Mouse (Mus musculus) limb, embryonic 14.5 days (tissue): Measurements from ENCODE around the gene Ap2b1. TPM values are rescaled to one million over a fixed set of nuclear protein-coding genes. Genes with fewer than 3 reads are reported as not detected.

Experiments used
- ATAC-seq: fragments of 200-750 bp; cut with Nextera tagmentation; 2 replicates; pipeline ENCODE4 v1.8.0; 2017; ENCODE audit warnings: low read depth, moderate number of reproducible peaks, moderate TSS enrichment; ENCODE audit not compliant: low FRiP score
- DNase-seq: peaks from one replicate; pipeline ENCODE4 v3.0.0-alpha.2; 2015; ENCODE audit warnings: low spot score
- H3K27ac ChIP-seq: fragments of 300-500 bp; sonication (generic); replicated peaks from 2 replicates; pipeline ENCODE4 v1.5.1; 2014; ENCODE audit warnings: low read depth, mild to moderate bottlenecking, low read length, moderate library complexity, mixed read lengths
- H3K27me3 ChIP-seq: fragments of 300-500 bp; sonication (generic); 2 replicates; pipeline ENCODE4 v1.6.1; 2014; ENCODE audit warnings: low read length, mixed read lengths; ENCODE audit not compliant: control insufficient read depth, insufficient read depth
- H3K36me3 ChIP-seq: fragments of 300-500 bp; sonication (generic); 2 replicates; pipeline ENCODE4 v1.6.1; 2014; ENCODE audit warnings: mild to moderate bottlenecking, low read length, moderate library complexity, mixed read lengths; ENCODE audit not compliant: control insufficient read depth, insufficient read depth
- H3K4me1 ChIP-seq: fragments of 300-500 bp; sonication (generic); 2 replicates; pipeline ENCODE4 v1.6.1; 2014; ENCODE audit warnings: antibody characterized with exemption, low read length, mixed read lengths; ENCODE audit not compliant: control insufficient read depth, insufficient read depth
- H3K4me2 ChIP-seq: fragments of 300-500 bp; sonication (generic); replicated peaks from 2 replicates; pipeline ENCODE4 v1.6.1; 2014; ENCODE audit warnings: low read depth, mild to moderate bottlenecking, low read length, moderate library complexity; ENCODE audit not compliant: severe bottlenecking
- H3K4me3 ChIP-seq: fragments of 300-500 bp; sonication (generic); replicated peaks from 2 replicates; pipeline ENCODE4 v1.5.1; 2014; ENCODE audit warnings: low read length
- H3K9ac ChIP-seq: fragments of 300-500 bp; sonication (generic); 2 replicates; pipeline ENCODE4 v1.6.1; 2014; ENCODE audit warnings: mild to moderate bottlenecking, low read depth, low read length, moderate library complexity; ENCODE audit not compliant: severe bottlenecking
- H3K9me3 ChIP-seq: fragments of 300-500 bp; sonication (generic); 2 replicates; pipeline ENCODE4 v1.6.1; 2016; ENCODE audit warnings: low read length; ENCODE audit not compliant: control insufficient read depth
- POLR2A ChIP-seq: fragments of 200-500 bp; IDR thresholded peaks from 2 replicates; pipeline ENCODE4 v1.8.0; 2012; ENCODE audit warnings: inconsistent platforms, mild to moderate bottlenecking, moderate library complexity, borderline replicate concordance; ENCODE audit not compliant: insufficient read depth, insufficient read length; ENCODE audit errors: extremely low read depth
- WGBS: fragments of 180-500 bp; shearing (Covaris S2); extraction: QIAGEN DNeasy Blood & Tissue Kit; methylation state at CpG from one replicate; pipeline ENCODE4 v1.1.7; 2014; 5-methylcytosine and 5-hydroxymethylcytosine counted together
- polyA plus RNA-seq, 2 experiments: library from polyadenylated mRNA; depleted of rRNA in 1 of 2; stranded (reverse) in 1 of 2; unstranded in 1 of 2; fragments of >200 nt; fragmentation: Nextera tagmentation in 1 of 2; extraction: Ambion mirVana in 1 of 2; gene quantifications; 2 replicates each; pipeline versions ENCODE4 v1.2.1 to v1.2.3; 2012 to 2014

Gene Ap2b1
- polyA plus RNA-seq, 2 experiments = 49.6 to 62.4 TPM

DNA sequence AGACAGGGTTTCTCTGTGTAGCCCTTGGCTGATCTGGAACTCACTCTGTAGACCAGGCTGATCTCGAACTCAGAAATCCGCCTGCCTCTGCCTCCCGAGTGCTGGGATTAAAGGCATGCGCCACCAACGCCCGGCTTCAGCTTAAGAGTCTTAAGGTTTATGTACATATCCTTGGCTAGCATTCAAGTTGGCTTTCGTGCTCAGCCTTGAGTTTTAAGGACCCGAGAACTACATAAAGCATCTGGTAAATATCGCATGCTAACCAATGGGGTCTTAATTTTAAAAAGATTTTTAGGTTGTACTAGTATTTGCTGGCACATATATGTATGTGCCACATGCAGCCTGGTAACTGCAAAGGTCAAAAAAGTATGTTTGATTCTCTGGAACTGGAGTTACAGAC, 900 bp downstream of the Ap2b1 start:
- H3K4me3 ChIP-seq = no peak overlapping the region
- no peaks in the 10 kb centered on the region for H3K9me3 ChIP-seq
- ATAC-seq = no peak
- WGBS = 87% methylated on average over 9 of the region's 9 CpGs
- no peak overlapping the region for H3K27ac ChIP-seq
- TF ChIP-seq POLR2A = no peak
- no peak overlapping the region for H3K9ac ChIP-seq
- peaks cover 23% of the 10 kb centered on the region for H3K4me1 ChIP-seq
- H3K4me2 ChIP-seq = no peak overlapping the region
- peaks cover 21% of the 10 kb centered on the region for H3K36me3 ChIP-seq
- no peaks in the 10 kb centered on the region for H3K27me3 ChIP-seq
- DNase-seq = no peak

GRCm38 (mm10) chr11:83301431-83301831, 2.6 kb downstream of the Ap2b1 start:
- Histone ChIP-seq H3K9me3 (no peaks in the 10 kb centered on the region), H3K27ac (no peak overlapping the region), H3K4me1 (peaks cover 23% of the 10 kb centered on the region), H3K4me2 (no peak overlapping the region), H3K36me3 (peaks cover 7% of the 10 kb centered on the region), H3K27me3 (no peaks in the 10 kb centered on the region), H3K9ac (no peak overlapping the region), H3K4me3 (no peak overlapping the region)
- DNase-seq = no peak
- 62% methylated on average over 2 of the region's 2 CpGs for WGBS
- TF ChIP-seq POLR2A = no peak
- no peak for ATAC-seq

DNA sequence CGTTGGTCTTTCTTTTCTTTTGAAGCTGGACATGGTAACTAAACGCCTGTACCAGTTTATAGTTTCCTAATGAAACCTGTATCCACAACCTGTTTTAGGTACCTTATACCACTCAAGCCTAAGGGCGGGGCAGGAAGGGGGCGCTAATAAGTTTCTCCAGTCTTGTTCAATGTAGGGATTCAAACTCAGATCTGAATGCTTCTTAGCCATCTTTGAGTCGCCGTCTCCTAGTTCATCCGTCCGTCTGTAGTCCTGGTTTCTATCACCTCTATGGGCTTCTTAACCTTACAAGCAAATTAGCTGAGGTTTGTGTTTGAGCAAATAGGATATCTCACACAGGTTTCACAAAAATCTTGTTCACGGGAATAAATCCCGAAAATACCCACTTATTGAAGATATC, 3.3 kb downstream of the Ap2b1 start:
- peaks cover 23% of the 10 kb centered on the region for H3K4me1 ChIP-seq

DNA sequence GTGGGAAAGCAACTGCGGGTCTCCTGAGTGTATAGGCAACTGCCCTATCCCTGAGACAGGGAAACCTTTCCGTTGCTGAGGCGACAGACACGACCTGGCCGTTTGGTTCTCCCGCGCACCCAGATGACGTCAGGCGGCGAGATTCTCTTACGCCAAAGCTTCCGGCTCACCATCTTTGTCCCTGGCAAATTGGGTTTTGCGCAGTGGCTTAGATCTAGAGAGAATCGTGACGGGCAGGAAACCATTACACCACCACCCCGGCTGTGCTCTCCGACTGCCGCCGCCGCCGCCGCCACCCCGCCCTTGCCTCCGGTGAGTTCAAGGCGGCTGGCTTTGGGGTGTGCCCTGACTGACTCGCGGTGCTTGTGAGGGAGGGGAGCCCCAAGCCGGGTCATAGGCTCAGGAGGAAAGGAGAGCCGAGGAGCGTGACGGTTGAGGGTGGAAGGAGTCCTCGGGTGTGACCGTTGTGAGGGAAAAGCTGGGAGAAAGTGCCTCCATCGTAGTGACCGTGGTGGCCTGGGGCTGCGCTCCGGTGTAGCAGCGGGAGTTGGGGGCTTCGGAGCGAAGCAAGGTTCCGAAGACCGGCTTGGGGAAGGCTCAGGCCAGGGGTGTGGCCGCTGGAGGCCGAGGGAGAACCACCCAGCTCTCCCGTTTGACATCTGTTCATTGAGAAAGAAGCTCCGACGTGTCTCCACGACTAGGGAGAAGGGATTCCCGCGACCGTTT, 3.9 kb downstream of the Ap2b1 start, which contains the start of gene Pex12:
Gene Pex12 (minus strand): TSS at position 61 of the 726 bp plus-strand sequence.
- WGBS = under 1% methylated on average over 51 of the region's 51 CpGs
- DNase-seq = peak; percentile 97
- TF ChIP-seq POLR2A = no peak

More for the DNA sequence above, 3.3 kb downstream of the Ap2b1 start:
- Histone ChIP-seq H3K4me2 (peak overlapping the region; percentile 66), H3K27ac (peak overlapping the region; percentile 88), H3K4me3 (peak overlapping the region; percentile 86), H3K9me3 (no peaks in the 10 kb centered on the region), H3K9ac (peak overlapping the region; percentile 89), H3K27me3 (no peaks in the 10 kb centered on the region), H3K36me3 (peaks cover 3% of the 10 kb centered on the region; the same call in 1 of the 2 replicates)
- ATAC-seq = no peak
- no peak for TF ChIP-seq POLR2A
- 8% methylated on average over 10 of the region's 10 CpGs for WGBS
- no peak for DNase-seq

GRCm38 (mm10) chr11:83303751-83304150, 4.9 kb downstream of the Ap2b1 start:
- H3K27ac ChIP-seq = no peak overlapping the region
- no peaks in the 10 kb centered on the region for H3K27me3 ChIP-seq
- H3K9ac ChIP-seq = peak overlapping the region; percentile 89; the same call in 1 of the 2 replicates
- TF ChIP-seq POLR2A = no peak
- 30% methylated on average over 5 of the region's 5 CpGs for WGBS
- ATAC-seq (no peak), DNase-seq (no peak)
- H3K4me2 ChIP-seq = peak overlapping the region; percentile 73
- H3K9me3 ChIP-seq = no peaks in the 10 kb centered on the region
- H3K4me1 ChIP-seq = peaks cover 15% of the 10 kb centered on the region
- peaks cover under 1% of the 10 kb centered on the region; the same call in 1 of the 2 replicates for H3K36me3 ChIP-seq
- peak overlapping the region; percentile 86 for H3K4me3 ChIP-seq

More for the DNA sequence above, 3.9 kb downstream of the Ap2b1 start, which contains the start of gene Pex12:
- peak within 1 kb of the TSS; percentile 89 for H3K9ac ChIP-seq
- peak within 1 kb of the TSS; percentile 73 for H3K4me2 ChIP-seq
- H3K36me3 ChIP-seq = no peaks in the 10 kb centered on the region
- peak within 1 kb of the TSS; percentile 86 for H3K4me3 ChIP-seq
- no peaks in the 10 kb centered on the region for H3K27me3 ChIP-seq
- ATAC-seq = peak; percentile 79
- H3K27ac ChIP-seq = peak within 1 kb of the TSS; percentile 88
- H3K4me1 ChIP-seq = peaks cover 20% of the 10 kb centered on the region
- no peaks in the 10 kb centered on the region for H3K9me3 ChIP-seq
